Mouse (Mus musculus) spleen, adult 2 months (tissue): ENCODE results near the gene Gstp1.

Experiments
- CTCF ChIP-seq: fragments of 200-500 bp; IDR thresholded peaks from 2 replicates; pipeline ENCODE4 v1.5.1; 2011; ENCODE audit warnings: mild to moderate bottlenecking, inconsistent platforms; ENCODE audit not compliant: insufficient read depth, insufficient read length, insufficient replicate concordance; ENCODE audit errors: extremely low read depth
- POLR2A ChIP-seq: fragments of 200-500 bp; IDR thresholded peaks from 2 replicates; pipeline ENCODE4 v1.6.1; 2011; ENCODE audit warnings: low read depth, low read length, inconsistent platforms

DNA sequence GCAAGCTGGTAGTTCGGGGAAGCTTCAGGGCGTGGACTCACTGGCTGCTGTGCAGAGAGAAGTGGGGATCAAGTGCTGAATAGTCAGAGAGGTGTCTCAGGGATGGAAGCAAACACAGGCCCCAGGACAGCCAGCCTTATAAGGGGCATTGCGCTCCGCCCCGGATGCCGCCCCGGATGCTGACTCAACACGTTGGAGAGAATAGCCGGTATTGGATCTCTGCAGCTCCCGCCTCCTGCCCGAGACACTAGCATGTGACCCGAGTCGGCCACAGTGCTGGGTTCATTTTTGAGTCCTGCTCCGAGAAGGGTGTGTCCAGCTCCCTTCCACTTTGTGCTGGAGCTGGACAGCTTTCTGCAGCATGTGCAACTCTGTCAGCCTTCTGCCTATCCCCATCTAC lies 4.3 kb upstream of the Gstp1 start:
- TF ChIP-seq POLR2A, result no peak
- no peak for TF ChIP-seq CTCF
